Mouse (Mus musculus) adrenal gland, adult (tissue): ENCODE results near the gene C330021F23Rik.
A peak's percentile ranks its signal among the peaks of the same experiment; 100 is the strongest.

Source experiments
- DNase-seq, 2 experiments: peaks; one replicate each; pipeline ENCODE4 v3.0.0; 2022 to 2023; ENCODE audit warnings: low spot score in 1 of 2; ENCODE audit not compliant: inconsistent age in 2 of 2

C330021F23Rik gene

DNA sequence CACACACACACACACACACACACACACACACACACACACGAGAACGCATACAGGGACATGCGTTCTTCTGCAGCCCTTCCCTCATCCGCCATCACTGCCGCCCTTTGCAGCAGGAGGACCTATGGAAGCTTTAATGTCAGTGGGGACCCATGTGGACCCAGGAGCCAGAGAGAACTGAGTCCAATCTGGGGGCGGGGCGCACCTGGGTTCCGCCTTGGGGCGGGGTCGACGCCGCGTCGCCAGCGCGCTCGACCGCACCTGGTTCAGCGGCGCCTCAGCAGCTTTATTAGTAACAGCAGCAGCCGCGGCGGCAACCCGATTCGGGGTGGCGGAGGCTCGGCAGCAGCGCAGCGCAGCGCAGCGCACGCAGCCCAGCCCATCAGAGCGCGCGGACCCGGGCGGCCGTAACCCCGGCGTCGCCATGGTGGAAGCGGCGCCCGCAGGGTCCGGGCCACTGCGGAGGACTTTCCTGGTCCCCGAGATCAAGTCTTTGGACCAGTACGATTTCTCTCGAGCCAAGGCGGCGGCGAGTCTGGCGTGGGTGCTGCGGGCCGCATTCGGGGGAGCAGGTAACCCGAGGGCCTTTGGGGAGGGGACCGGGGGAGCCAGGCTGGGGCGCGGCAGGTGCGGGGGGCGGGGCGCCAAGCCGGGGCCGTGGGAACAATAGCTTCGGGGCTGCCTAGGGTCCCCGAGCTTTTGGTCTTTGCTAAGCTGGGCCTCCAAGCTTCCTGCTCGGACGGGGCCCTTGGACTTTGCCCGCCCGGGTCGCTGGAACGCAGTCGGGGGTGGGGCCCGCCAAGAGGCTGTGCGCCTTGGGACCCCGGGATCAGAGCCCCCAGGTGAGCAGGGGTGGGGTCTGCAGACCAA lies 19.8 kb downstream of the C330021F23Rik start:
- peak; percentile 67 to 79 for DNase-seq

DNA sequence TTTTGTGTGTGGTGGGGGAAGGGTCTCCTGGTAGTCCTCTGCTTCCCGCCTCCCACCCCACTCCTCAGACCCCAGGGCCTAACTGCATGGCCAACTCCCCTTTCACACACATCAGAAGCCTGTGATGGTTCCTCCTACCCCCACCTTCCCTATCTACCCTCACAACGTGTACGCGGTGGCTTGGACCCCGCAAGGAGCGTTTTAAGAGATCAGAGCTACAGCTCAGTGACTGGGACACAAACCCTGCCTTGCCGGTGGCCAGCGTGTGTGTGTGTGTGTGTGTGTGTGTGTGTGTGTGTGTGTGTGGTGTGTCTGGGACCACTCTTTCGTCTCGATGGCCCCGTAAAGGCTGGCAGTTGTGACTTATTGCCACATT lies 20.5 kb downstream of the C330021F23Rik start:
- no peak for DNase-seq

DNA sequence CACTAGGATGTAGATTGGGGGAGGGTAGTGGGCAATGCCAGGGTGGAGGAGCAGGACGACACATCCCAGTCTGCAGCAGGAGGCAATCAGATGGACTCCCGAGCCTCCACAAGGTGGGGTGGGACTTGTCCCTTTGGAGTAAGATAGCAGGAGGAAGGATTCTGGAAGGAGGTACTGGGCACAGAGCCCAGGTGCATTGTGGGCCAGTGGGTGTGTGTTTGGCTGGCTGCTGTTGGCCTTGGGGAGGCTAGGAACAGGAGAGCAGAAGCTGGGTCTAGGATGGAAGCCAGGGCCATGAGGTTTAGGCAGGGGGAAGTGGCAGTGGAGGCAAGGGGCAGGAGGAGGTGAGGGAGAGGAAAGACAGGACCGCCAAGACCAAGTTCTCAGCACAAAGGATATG lies 25.7 kb downstream of the C330021F23Rik start:
- DNase-seq = peak; percentile 45 to 68

DNA sequence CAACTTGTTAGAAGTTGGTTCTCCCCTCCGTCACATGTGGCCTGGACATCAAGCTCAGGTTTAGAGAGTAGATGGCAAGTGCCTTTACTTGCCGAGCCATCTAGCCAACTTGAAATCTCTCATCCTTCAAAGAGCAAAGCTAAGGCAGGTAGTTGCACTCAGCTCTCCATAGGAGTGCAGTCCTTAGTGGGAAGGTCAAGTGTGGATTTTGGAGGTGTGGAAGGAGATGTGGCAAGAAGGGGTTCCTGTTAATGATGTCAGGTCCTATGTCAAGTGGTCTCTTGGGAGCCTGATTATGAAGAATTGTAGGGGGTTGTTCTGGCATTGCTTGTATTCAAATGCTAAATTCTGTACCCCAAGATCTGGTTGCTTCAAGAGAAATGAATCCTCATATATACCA lies 26.7 kb downstream of the C330021F23Rik start:
- no peak for DNase-seq

DNA sequence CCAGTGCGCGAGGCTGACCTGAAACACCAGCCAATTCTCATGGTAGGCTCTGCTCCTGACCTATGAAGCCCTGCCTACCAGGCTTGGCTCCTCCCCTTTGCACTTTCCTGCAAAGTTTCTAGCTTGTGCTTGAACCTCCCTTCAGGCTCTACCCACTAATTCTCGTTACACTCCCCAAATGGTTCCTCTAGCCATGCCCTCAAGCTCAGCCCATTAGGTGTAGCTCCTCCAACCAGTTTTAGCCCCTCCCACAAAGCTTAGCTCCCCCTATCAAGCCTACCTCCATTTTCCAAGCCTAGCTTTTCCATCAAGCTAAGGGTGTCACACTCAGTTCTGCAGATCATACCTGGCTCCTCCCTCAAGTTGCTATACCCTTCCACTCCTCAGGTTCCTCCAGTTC lies 30.3 kb downstream of the C330021F23Rik start:
- DNase-seq = no peak

DNA sequence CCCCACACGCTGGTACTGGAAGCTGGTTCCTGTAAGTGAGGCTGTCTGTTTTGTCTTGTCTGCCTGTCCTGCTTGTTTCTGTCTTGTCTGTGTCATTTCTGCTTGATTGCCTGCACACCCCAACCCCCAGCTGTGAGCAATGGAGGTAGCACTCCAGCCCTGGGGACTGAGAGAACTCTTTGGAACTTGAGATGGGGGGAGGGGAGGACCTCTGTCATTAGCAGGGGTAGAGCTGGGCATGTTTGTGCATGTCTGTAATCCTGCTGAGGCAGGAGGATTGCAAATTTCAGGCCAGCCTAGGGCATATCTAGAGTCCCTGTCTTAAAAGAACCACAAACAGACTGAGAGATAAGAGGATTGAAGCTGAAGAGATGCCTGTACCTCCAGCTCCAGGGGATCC lies 31.4 kb downstream of the C330021F23Rik start:
- DNase-seq = no peak

DNA sequence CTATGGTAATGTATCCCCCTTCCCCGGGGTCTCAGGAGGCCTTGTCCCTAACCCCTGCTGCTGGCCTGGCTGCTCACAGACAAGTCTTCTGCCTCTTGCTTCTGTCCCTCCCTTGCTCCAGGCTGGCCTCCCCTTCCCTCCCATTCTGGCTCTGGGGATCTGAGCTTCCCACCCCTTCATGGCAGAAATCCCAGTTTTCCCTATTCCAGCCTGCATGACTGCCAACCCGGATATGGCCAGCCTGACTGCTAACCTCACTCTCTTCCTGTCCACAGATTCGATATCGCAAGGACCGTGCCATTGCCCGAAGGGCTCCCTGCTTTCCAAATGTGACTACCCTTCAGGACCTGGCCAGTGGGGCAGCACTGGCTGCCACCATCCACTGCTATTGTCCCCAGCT lies 32.6 kb downstream of the C330021F23Rik start:
- DNase-seq = no peak

DNA sequence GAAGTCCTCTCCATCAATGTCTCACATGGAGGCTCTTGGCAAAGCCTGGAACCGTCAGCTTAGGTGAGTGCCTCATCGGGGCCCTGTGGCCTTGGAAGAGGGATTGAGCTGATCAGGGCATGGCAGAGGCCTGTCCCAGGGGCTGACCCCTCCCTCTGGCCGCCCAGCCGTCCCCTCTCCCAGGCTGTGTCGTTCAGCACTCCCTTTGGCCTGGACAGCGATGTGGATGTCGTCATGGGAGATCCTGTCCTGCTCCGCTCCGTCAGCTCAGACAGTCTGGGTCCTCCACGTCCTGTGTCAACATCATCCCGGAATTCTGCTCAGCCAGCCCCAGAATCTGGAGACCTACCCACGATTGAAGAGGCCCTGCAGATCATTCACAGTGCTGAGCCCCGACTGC lies 35.6 kb downstream of the C330021F23Rik start:
- DNase-seq = no peak

DNA sequence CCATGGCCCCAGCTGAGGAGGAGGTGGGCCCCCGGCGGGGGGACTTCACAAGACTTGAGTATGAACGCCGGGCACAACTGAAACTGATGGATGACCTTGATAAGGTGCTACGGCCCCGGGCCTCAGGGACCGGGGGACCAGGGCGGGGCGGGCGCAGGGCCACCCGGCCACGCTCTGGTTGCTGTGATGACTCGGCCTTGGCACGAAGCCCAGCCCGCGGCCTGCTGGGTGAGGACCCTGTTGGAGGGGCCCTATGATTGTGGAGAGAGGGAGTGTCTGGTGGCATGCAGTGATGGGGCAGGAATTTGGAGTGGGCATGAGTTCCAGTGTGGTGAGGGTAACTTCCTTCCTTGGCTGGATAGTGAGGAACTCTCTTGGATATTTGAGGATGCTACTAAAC lies 38.8 kb downstream of the C330021F23Rik start:
- peak; percentile 41 to 58 for DNase-seq

DNA sequence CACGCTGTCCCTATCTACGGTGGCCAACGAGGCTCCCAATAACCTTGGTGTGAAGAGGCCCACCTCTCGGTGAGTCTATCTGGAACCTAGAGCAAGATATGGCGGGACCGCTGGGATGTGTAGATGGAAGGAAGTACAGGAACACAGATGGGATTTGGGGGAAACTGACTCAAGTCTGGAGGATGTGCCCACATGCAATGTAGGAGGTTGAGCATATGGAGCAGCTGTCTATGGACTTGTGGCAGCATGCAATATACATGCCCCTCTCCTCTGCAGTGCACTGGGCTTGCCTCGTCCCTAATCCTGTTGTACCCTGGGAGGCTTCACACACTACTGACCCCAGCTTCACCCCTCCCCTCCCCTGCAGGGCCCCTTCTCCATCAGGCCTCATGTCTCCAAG lies 40.0 kb downstream of the C330021F23Rik start:
- no peak for DNase-seq

DNA sequence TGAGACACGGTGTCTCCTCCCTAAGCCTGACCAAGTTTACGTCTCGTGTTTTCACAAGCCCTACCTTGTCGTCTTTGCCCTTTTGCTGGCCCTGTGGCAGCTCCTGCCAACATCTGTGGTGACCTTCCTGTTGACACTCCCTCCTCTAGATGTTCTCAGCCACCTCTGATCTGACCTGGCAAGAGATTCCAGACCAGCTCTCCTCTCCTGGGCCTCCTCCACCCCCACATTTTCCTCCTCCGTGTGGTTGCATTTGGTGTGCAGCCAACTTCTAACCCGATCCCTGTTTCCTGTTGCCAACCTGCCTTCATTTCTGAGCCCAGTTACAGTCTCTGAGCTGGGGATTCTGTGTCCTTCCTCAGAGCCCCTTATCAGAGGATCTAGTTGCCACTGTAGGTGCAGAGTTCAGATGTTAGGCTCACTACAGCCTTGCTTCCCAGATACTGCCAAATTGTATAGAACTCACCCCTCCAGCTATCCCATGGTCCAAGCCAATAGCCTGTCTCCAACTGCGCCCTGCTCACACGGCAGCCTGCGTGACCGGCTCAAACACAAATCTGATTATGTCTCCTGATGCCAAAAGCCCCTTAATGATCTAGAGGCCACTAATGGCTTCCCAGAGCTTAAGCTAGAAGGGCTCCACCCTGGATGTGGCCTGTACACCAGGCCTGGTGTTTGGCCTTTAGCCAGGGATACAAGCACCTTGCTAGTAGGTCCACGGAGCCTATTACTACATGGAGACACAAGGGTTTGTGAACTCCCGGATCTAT lies 41.4 kb downstream of the C330021F23Rik start:
- DNase-seq = peak in 1 of 2 experiments; percentile 72

DNA sequence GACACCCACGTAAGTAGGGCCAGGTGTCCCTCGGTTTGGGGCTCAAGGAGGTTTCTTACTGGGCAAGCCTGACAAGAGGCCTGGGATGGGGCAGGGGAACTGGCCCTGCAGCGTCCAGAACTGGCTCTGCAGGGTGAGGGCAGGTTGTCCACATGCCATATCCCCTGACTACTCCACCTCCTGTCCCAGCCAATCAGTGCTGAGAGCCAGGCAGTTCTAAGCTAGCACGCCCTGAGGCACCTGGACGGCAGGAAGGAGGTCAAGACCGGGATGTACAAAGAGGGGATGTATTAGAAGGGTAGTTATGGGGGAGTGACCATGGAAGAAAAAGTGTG lies 42.0 kb downstream of the C330021F23Rik start:
- DNase-seq = no peak

DNA sequence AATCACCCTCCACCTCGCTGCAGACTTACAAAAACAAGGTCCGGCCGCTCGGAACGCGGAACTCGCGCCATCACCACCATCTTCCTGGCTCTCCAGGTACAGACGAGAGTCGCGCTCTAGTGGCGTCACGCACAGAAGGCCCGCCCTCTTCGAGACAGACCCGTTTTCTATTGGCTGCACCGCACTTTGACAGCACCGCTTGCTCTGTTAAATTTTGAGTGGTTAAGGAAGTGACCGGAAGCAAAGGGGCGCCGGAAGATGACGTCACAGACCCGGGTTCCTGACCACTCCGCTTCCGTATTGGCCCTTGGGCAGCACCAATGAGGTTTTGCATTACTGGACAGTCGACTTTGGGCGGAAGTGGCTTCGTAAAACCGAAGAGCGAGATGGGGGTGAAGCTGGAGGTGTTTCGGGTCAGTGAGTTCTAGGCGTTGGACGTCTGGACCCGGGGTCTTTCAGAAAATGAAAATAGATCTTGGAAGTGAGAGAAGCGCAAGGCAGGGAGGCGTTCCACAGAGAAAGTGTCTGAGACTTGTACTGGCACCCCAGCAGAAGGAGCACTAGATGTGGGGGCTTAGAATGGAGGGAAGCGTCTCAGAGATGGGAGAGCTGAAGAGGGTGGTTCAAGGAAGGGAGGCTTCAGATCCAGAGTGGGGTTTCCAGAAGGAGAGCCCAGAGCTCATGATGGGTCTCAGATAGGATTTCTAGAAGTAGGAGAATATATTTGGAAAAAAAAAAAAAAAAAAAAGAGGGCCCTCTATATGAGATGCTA lies 53.6 kb downstream of the C330021F23Rik start, which contains the start of the genes Xab2 and Pet100:
Gene Xab2 (minus strand): TSS at position 118 of the 772 bp plus-strand sequence.
Gene Pet100 (plus strand): TSS at position 350 of the 772 bp plus-strand sequence.
- DNase-seq = peak; percentile 99

DNA sequence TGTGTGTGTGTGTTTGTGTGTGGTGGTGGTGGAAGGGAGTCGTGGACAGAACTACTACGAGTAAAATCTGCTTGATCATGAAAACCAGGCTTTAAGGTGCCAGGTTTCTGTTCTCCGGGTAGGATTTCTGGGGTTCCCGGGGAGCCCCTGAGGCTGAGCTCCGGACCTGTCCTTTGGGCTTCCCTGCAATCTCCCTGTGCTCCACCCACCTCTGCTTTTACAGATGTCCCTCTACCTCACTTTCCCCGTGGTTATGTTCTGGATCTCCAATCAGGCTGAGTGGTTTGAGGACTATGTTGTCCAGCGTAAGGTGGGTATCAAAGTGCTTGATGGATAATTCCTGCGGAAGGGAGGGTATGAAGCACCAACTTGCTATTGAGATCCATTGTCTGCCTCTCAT lies 54.3 kb downstream of the C330021F23Rik start:
- DNase-seq = no peak

DNA sequence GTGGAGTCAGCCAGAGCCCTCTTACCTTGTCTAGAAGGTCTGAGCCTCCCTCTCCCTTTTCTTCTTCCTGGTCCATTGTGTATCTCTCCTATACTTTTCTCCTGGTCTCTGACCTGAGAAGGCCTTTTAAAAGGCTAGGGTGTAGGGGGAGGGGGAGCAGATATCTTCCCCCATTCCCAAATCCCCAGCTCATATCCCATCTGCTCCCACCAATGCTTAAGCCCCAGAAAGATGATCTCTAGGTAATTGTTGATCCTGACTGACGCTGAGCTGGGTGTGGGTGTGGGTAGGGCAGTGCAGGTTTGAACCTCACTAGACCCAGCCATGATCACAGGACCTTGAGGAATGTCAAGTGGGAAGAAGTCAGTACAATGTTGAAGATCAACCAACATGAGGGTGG lies 57.7 kb downstream of the C330021F23Rik start, which contains the start of gene Pcp2:
Gene Pcp2 (minus strand): TSS at position 101 of the 400 bp plus-strand sequence.
- no peak for DNase-seq

DNA sequence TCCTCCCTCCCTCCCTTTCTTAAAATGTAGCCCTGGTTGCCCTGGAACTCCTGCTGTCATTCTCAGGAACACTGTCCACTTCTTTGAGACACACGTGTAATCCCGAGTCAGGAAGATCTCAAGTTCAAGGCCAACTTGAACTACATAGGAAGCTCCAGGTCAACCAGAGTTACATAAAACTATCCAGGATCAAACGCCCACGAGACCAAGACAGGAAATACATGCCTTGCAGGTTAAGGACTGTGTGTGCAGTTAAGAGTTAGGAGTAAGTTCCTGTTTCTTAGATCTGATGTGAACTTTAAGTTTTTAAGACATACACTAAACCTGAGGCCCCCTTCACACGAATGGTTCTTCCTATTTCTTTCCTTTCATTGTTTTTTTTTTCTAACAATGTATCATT lies 59.2 kb downstream of the C330021F23Rik start:
- no peak for DNase-seq

DNA sequence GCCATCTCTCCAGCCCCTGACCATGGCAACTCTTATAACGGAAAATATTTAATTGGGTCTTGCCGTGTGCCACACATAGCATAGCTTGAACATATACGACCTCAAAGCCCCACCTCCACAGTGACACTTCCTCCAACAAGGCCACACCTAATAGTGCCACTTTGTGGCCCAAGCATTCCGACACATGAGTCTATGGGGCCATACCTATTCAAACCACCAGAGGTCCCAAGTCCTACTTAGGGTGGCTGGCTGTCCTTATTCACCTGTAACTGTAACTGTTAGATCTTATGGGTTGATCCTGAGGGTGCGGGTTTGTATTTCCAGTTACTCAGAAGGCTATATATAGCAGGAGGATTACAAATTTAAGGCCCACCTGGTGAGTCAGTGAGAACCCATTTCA lies 60.2 kb downstream of the C330021F23Rik start:
- DNase-seq = no peak

DNA sequence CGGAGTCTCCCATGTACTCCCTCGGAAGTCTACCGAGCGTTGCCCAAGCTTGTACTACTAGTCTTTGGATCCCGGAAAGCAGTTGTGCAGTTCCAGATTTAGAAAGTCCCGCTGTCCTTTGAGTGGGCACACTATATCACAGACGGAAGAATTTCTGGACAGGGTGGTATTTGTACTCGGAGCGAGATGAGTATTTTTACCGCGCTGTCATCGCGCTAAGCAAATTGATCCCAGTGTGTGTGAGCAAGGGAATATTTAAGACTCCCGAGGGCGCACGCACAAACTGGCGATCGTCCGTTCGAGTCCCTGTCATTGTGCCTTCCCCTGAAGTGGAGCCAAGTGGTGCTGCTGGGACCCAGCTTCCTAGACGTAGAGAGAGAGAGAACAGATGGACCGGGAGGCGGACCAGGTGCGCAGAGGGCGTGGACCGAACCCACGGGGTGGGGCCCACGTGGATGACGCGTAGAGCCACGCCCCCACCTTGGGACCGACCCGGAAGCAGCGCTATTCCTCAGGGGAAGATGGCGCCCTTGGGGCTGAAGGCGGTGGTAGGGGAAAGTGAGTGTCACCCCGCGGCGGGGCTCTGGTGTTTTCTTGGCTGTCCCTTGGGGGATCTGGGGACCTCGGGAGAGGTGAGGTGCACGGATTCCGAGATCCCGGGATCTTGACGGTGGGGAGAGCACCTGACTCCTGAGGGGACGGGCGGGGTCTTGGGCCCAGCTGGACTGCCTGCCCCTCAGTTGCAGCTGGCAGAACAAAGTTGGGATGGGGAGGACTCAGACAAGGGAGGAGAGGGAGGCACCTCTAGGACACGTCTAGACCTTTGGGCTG lies 63.1 kb downstream of the C330021F23Rik start, which contains the start of gene Stxbp2:
Gene Stxbp2 (plus strand): TSS at position 309 of the 831 bp plus-strand sequence.
- peak; percentile 80 to 91 for DNase-seq

DNA sequence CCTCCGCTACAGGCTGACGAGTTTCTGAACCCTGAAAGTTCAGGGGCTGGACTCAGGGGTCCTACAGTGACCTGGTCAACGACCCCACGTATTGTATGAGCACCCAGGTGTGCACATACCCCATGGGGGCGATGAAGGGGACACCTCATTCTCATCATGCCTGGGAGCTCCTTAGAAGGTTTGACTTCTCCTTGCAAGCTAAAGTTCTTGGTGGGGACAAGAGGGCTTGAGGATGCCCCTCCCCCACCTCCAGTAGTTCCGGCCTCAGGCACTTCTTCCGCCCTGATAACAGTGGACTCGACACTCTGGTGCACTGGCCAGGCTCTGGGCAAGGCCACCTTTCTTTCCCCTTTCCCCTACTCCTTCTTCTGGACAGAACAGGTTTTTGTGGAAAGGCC lies 63.7 kb downstream of the C330021F23Rik start:
- DNase-seq = no peak
